Mouse (Mus musculus) hindlimb bud, embryonic 11.5 days (tissue): ENCODE results near the gene Evi5.

Experiments used
- DNase-seq: peaks from one replicate; pipeline ENCODE4 v3.0.0-alpha.2; 2012; ENCODE audit warnings: low read depth, low spot score; ENCODE audit errors: extremely low spot score

Evi5 gene

GRCm38 (mm10) chr5:107756072-107756471 is 118.8 kb downstream of the Evi5 start:
- DNase-seq: no peak

GRCm38 (mm10) chr5:107754740-107755139 is 120.2 kb downstream of the Evi5 start:
- DNase-seq: no peak

- no peak for DNase-seq
These were observed 121.3 kb downstream of the Evi5 start for GRCm38 (mm10) chr5:107753656-107754055.

- no peak for DNase-seq
These were observed 125.5 kb downstream of the Evi5 start for GRCm38 (mm10) chr5:107749229-107749916.

GRCm38 (mm10) chr5:107739023-107739422 is 135.9 kb downstream of the Evi5 start:
- DNase-seq: no peak

GRCm38 (mm10) chr5:107738296-107738695 is 136.6 kb downstream of the Evi5 start:
- DNase-seq: no peak

- no peak for DNase-seq
These were observed 138.7 kb downstream of the Evi5 start for GRCm38 (mm10) chr5:107736171-107736570.

GRCm38 (mm10) chr5:107731844-107732243 is 143.1 kb downstream of the Evi5 start:
- no peak for DNase-seq

- no peak for DNase-seq
These were observed 143.5 kb downstream of the Evi5 start for GRCm38 (mm10) chr5:107731408-107731807.

GRCm38 (mm10) chr5:107727007-107727402 is 147.9 kb downstream of the Evi5 start:
- DNase-seq: no peak

- no peak for DNase-seq
These were observed 148.5 kb downstream of the Evi5 start for GRCm38 (mm10) chr5:107726281-107727006.

GRCm38 (mm10) chr5:107725435-107726261 is 149.3 kb downstream of the Evi5 start, which contains the start of gene Gfi1:
TSS of gene Gfi1 (minus strand) at chr5:107726036.
- DNase-seq: no peak

- DNase-seq: no peak
These were observed 150.1 kb downstream of the Evi5 start for GRCm38 (mm10) chr5:107724661-107725434.

- DNase-seq: no peak
These were observed 151.1 kb downstream of the Evi5 start for GRCm38 (mm10) chr5:107723541-107724511.

GRCm38 (mm10) chr5:107722661-107723532 is 152.0 kb downstream of the Evi5 start:
- no peak for DNase-seq

GRCm38 (mm10) chr5:107721638-107722011 is 153.3 kb downstream of the Evi5 start:
- DNase-seq: no peak

GRCm38 (mm10) chr5:107720991-107721637 is 153.8 kb downstream of the Evi5 start:
- DNase-seq: no peak

GRCm38 (mm10) chr5:107720511-107720910 is 154.4 kb downstream of the Evi5 start:
- DNase-seq: no peak
